In the genomic region with DNA sequence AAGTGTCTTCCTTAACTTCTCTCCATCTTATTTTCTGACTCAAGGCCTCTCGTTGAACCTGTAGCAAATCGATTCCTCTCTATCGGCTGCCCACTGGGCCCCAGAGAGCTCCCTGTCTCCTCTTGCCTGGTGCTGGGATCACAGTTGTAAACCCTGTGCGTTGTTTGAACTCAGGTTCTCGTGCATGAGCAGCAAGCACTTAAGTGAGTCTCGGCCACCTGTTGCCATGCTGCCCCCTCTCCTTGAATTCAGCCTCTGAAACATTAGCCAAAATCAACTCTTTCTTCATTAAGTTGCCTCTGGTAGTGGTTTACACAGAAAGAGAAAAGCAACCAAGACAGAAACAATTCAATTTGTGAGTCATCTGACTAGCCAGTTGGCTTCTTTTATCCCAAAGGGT, we compare ENCODE assay signal across 15 mouse cellular contexts.
DNase-seq lines count a peak whose midpoint lies in the region; ATAC-seq lines count a peak whose summit lies in the region.
"Had no signal": no experiment of that assay in that cellular context is flagged by ENCODE, and none has a peak within 500 bp of the region (broad histone marks: within the 10 kb centered on the region; RNA-seq: fewer than 3 reads in every experiment).

No protein-coding gene starts in this region.

- peaks cover 27% of the 10 kb centered on the region for H3K4me1 ChIP-seq in heart, embryonic 12.5 days (replicated peaks)
- H3K4me1 ChIP-seq in kidney, embryonic 15.5 days = peaks cover 35% of the 10 kb centered on the region
- H3K4me1 ChIP-seq in limb, embryonic 10.5 days = peaks cover 31% of the 10 kb centered on the region
- H3K4me1 ChIP-seq: liver, embryonic 13.5 days had no signal

- H3K27me3 ChIP-seq in heart, embryonic 12.5 days (replicated peaks) = no peaks in the 10 kb centered on the region
- H3K27me3 ChIP-seq in kidney, embryonic 15.5 days = no peaks in the 10 kb centered on the region
- H3K27me3 ChIP-seq in limb, embryonic 10.5 days (ENCODE audit: low read depth, poor library complexity, severe bottlenecking) = no peaks in the 10 kb centered on the region
- H3K27me3 ChIP-seq: forebrain, embryonic 15.5 days; hindbrain, embryonic 15.5 days; liver, embryonic 13.5 days; Patski had no signal

- 0 out of 2 replicates have a peak overlapping the region, but pooled peaks have one; percentile 47 for H3K27ac ChIP-seq in heart, embryonic 12.5 days (ENCODE audit: poor library complexity, severe bottlenecking)
- peak overlapping the region; percentile 76 for H3K27ac ChIP-seq in kidney, embryonic 15.5 days
- peak overlapping the region; percentile 67; the same call in 1 of the 2 replicates for H3K27ac ChIP-seq in limb, embryonic 10.5 days
- H3K27ac ChIP-seq: forebrain, embryonic 15.5 days; hindbrain, embryonic 15.5 days; liver, embryonic 13.5 days had no signal

- 74% methylated on average over 6 of the region's 6 CpGs for WGBS in heart, embryonic 12.5 days
- WGBS in kidney, embryonic 15.5 days = 48% methylated on average over 6 of the region's 6 CpGs
- 81% methylated on average over 6 of the region's 6 CpGs for WGBS in limb, embryonic 10.5 days

- H3K4me3 ChIP-seq in heart, embryonic 12.5 days = no peak overlapping the region
- H3K4me3 ChIP-seq in kidney, embryonic 15.5 days (replicated peaks) = no peak overlapping the region
- no peak overlapping the region for H3K4me3 ChIP-seq in limb, embryonic 10.5 days
- H3K4me3 ChIP-seq: erythroblast, embryonic 14.5 days; forebrain, embryonic 15.5 days; hindbrain, embryonic 15.5 days; liver, embryonic 13.5 days had no signal

- no peaks in the 10 kb centered on the region for H3K36me3 ChIP-seq in heart, embryonic 12.5 days
- H3K36me3 ChIP-seq in kidney, embryonic 15.5 days = no peaks in the 10 kb centered on the region
- H3K36me3 ChIP-seq in limb, embryonic 10.5 days = 0 out of 2 replicates have a peak, but pooled peaks cover 2% of the 10 kb centered on the region
- H3K36me3 ChIP-seq: forebrain, embryonic 15.5 days; hindbrain, embryonic 15.5 days; liver, embryonic 13.5 days had no signal

- H3K4me2 ChIP-seq in heart, embryonic 12.5 days = no peak overlapping the region
- H3K4me2 ChIP-seq in kidney, embryonic 15.5 days = no peak overlapping the region
- H3K4me2 ChIP-seq: forebrain, embryonic 15.5 days; hindbrain, embryonic 15.5 days; liver, embryonic 13.5 days; midbrain, embryonic 11.5 days had no signal

- H3K9ac ChIP-seq in heart, embryonic 12.5 days = no peak overlapping the region
- no peak overlapping the region for H3K9ac ChIP-seq in kidney, embryonic 15.5 days
- H3K9ac ChIP-seq: forebrain, embryonic 15.5 days; hindbrain, embryonic 15.5 days; liver, embryonic 13.5 days had no signal

- DNase-seq in heart, postnatal 14 days = no peak
- no peak for DNase-seq in kidney, postnatal 10 days
- DNase-seq in ES-CJ7 (ENCODE audit: low read depth, low spot score) = peak; percentile 15
- DNase-seq in limb, embryonic 10.5 days (ENCODE audit: low spot score) = no peak
- no peak for DNase-seq in right cerebral cortex, postnatal 10 days (ENCODE audit: low spot score in 2 of 2)
- DNase-seq: cerebellum, adult 2 months; liver, embryonic 13.5 days; thymus, adult 2 months had no signal

- H3K9me3 ChIP-seq in heart, embryonic 12.5 days (replicated peaks) = no peaks in the 10 kb centered on the region; the same call in none of the 2 replicates
- H3K9me3 ChIP-seq in kidney, embryonic 15.5 days (replicated peaks) = peaks cover 3% of the 10 kb centered on the region; the same call in 1 of the 2 replicates
- H3K9me3 ChIP-seq in limb, embryonic 10.5 days (replicated peaks) = 0 out of 2 replicates have a peak, but pooled peaks cover 2% of the 10 kb centered on the region
- H3K9me3 ChIP-seq: forebrain, embryonic 15.5 days; hindbrain, embryonic 15.5 days; liver, embryonic 13.5 days had no signal

- intact Hi-C loops in heart, postnatal 14 days (cut with DNase I) = loop anchor here (5.0 kb wide), 1 partner anchor 80 kb away; no protein-coding TSS in a partner anchor

- no peak for ATAC-seq in heart, embryonic 12.5 days (ENCODE audit: insufficient number of reproducible peaks, low FRiP score)
- 0 out of 2 replicates have a peak, but pooled peaks have one; percentile 10 for ATAC-seq in kidney, embryonic 15.5 days (replicated peaks; ENCODE audit: low FRiP score)
- ATAC-seq: forebrain, embryonic 15.5 days; Patski had no signal
